Mouse (Mus musculus): ENCODE measurements around the gene Bub1b.

DNA sequence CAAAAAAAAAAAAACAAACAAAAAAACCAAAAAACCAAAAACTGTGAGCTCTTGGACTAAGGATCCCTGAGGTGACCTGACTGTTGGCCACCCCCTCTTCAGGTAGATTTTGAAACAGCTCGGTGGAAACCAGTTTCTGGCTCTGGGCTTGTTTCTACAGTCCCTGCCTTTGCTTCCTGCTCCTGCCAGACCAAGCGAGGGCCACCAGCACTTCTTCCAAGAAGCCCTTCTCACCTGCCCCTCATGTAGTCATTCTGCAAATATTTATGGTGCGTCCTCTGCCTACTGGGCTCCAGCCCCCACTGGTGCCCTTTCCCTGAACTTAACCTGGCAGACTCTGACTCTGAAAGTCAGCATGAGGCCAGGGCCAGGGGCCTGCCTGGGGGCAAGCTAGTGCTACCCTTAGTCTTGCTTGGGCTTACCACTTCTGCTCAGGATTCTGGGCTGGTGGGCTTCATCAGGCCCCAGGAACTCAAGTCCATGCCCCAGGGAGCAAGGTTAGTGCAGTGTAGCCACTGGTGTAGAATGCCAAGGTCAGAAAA lies 67.0 kb downstream of the Bub1b start:
- TF ChIP-seq CTCF (IDR thresholded peaks at IDR 0.05; ENCODE audit: insufficient read depth, low read depth, low read length) (no peak), POLR2A (IDR thresholded peaks at IDR 0.05; ENCODE audit: insufficient read depth, low read depth, low read length) (no peak)

Measured in olfactory bulb, adult 2 months (tissue).